Comparison of ENCODE assay signal across 21 mouse cellular contexts in genomic region chr1:63493325-63493724, GRCm38 (mm10). TPM values are rescaled to one million over a fixed set of nuclear protein-coding genes. Genes with fewer than 3 reads are reported as not detected.
"Had no signal": no experiment of that assay in that cellular context is flagged by ENCODE, and none has a peak within 500 bp of the region (broad histone marks: within the 10 kb centered on the region; RNA-seq: fewer than 3 reads in every experiment).

No protein-coding gene starts in this region.

- H3K9me3 ChIP-seq: midbrain, embryonic 10.5 days; midbrain, embryonic 12.5 days; neural tube, embryonic 12.5 days had no signal

- H3K4me3 ChIP-seq: midbrain, embryonic 10.5 days; midbrain, embryonic 12.5 days; myocyte; neural tube, embryonic 12.5 days had no signal

- H3K27me3 ChIP-seq: midbrain, embryonic 12.5 days; neural tube, embryonic 12.5 days had no signal

- H3K27ac ChIP-seq: liver, embryonic 14.5 days; midbrain, embryonic 10.5 days; midbrain, embryonic 12.5 days; neural tube, embryonic 12.5 days had no signal

- H3K4me2 ChIP-seq: lung, embryonic 14.5 days; midbrain, embryonic 12.5 days; neural tube, embryonic 12.5 days had no signal

- ATAC-seq: midbrain, embryonic 16.5 days had no signal

- H3K36me3 ChIP-seq: midbrain, embryonic 10.5 days; midbrain, embryonic 12.5 days; neural tube, embryonic 12.5 days had no signal

- H3K9ac ChIP-seq: liver, embryonic 14.5 days; lung, embryonic 14.5 days; midbrain, embryonic 12.5 days; neural tube, embryonic 12.5 days had no signal

- H3K4me1 ChIP-seq: midbrain, embryonic 10.5 days; neural tube, embryonic 12.5 days had no signal

- DNase-seq: lung, adult 18-20 months; lung, embryonic 14.5 days; lung, postnatal 10 days; lung, postnatal 4 days; midbrain, embryonic 14.5 days; retina, postnatal 1 day; right cerebral cortex, adult 18-20 months; right cerebral cortex, postnatal 25 days; right cerebral cortex, postnatal 4 days; spleen, adult 18-20 months; thymus, adult 18-20 months; thymus, postnatal 14 days; thymus, postnatal 36 days had no signal

RNA-seq across cellular contexts. Expression of gene Adam23, which starts 47.6 kb away (rescaled TPM):
- total RNA-seq: megakaryocyte, adult 5-6 weeks; megakaryocyte-erythroid progenitor cell, adult 5-6 weeks had no signal
